Mouse (Mus musculus) kidney, postnatal 4 days (tissue): ENCODE measurements around the gene Vmn2r2.

Experiments used
- DNase-seq, 2 experiments: peaks; one replicate each; pipeline ENCODE4 v3.0.0; 2021; ENCODE audit warnings: mixed read lengths in 2 of 2

The Vmn2r2 gene

DNA sequence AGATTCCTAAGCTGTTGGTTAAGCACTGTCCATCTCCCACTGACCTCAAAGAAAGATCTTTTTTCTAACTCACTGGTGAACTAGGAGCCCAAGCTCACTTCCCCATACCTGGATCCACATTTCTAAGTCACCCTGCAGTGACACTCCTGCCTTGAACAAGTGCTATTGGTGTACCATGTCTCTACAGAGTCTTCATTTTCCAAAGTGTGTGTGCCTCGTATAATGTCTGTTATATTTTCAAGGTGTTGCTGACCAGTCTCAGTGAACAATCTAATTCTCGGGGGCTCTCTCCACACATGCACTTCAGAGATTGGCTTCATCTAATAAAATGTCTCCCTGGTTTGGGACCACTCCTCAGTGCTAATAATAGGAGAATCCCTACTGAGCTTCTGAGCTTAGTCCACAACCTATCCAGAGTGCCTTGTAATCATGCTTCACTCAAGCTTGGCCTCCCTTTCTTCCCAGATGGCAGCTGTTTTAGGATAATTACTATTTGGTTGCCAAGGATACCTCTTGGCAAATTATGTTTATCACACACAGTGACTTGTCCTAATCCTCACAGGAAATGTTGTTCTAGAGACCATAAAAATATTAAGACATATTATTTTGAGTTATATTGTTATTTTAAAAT, at the start of gene Vmn2r2:
TSS of gene Vmn2r2 (minus strand) at position 51 of the 631 bp plus-strand sequence.
- DNase-seq, result no peak

DNA sequence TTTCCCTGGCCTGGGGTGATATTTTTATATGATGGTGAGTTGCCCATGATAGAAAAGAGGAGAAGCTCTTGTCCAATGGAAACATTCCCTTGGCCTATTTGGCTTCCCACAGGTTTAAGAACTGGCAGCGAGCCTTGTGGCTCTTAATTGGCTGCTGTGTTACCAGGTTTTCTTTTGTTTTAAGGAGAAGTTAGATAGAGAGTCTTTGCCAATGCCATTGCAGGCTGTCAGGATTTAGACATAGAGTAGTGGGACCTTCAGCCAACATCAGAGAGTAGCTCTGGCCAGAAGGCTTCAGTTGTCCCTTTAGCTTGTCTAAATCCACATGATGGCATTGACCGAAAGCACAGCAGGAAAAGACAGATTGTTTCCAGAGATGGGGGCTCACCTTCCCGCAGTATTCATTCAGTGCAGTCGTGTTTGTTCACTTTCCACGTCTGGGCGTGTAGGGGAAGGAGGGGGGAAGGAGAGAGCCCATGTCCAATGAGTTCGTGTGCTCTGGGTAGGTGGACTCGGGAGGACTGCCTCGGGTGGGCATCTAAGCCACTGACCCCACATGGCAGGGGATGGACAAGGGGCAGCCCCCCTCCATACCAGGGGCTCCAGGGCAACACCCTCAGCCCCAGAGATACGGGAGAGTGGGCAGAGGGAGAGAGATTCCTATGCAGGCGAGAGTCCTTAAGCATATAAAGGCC, 28.2 kb downstream of the Vmn2r2 start:
- DNase-seq, result no peak

DNA sequence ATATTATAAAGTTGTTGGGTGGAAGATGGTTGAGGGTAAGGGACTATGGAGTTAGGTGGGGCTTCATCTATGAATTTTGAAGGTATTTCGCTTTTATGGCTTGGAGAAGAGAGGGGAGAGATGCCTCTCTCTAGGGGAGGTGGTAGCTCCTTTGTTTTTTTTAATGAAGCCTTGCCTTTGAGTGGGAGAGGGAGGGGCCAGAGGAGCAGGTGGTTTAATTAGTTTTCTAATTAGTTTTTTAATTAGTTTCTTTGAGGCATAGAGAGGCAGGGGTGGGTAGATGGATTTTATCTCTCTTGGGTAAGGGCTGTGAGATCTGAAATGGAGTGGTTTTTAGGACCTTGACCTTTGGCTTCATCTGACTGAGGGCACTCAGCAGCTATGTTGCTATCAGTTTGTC, 29.0 kb downstream of the Vmn2r2 start:
- no peak for DNase-seq

DNA sequence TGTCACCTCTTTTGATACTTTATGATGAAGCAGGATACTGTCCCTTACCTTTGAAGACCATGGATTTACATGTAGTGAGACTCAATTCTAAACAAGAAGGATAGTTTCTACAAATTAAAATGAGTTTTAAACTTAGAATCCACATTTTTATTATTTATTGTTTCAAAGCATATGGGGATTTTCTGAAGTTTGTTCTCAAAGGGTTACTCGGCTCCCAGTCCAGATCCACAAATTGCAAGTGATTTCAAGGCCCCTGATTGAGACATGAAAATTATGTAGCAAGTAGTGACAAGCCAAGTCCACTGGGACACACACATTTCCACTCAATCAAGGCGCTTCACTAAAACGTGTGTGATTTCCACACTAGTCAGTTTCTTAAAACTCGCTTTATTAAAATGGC, 60.5 kb downstream of the Vmn2r2 start, which contains the start of gene Vmn2r1:
TSS of gene Vmn2r1 (plus strand) at position 301 of the 400 bp plus-strand sequence.
- DNase-seq, result no peak
